Mouse (Mus musculus) midbrain, embryonic 13.5 days (tissue): ENCODE data around the gene Sf1. TPM values are rescaled to one million over a fixed set of nuclear protein-coding genes. Genes with fewer than 3 reads are reported as not detected.
A peak's percentile ranks its signal among the peaks of the same experiment; 100 is the strongest.

Experiments
- ATAC-seq: fragments of 200-750 bp; cut with Nextera tagmentation; 2 replicates; pipeline ENCODE4 v1.8.0; 2017; ENCODE audit warnings: mild to moderate bottlenecking, moderate TSS enrichment, moderate library complexity
- H3K27ac ChIP-seq: fragments of 300-500 bp; sonication (generic); 2 replicates; pipeline ENCODE4 v1.5.1; 2015; ENCODE audit warnings: inconsistent platforms, mild to moderate bottlenecking, moderate library complexity
- H3K27me3 ChIP-seq: fragments of 300-500 bp; sonication (generic); 2 replicates; pipeline ENCODE4 v1.6.1; 2015; ENCODE audit warnings: mild to moderate bottlenecking, inconsistent platforms
- H3K36me3 ChIP-seq: fragments of 300-500 bp; sonication (generic); 2 replicates; pipeline ENCODE4 v1.6.1; 2015; ENCODE audit warnings: mild to moderate bottlenecking, inconsistent platforms
- H3K4me1 ChIP-seq: fragments of 300-500 bp; sonication (generic); replicated peaks from 2 replicates; pipeline ENCODE4 v1.6.1; 2015; ENCODE audit warnings: inconsistent platforms
- H3K4me2 ChIP-seq: fragments of 300-500 bp; sonication (generic); replicated peaks from 2 replicates; pipeline ENCODE4 v1.6.1; 2015; ENCODE audit warnings: moderate library complexity, mild to moderate bottlenecking, inconsistent platforms
- H3K4me3 ChIP-seq: fragments of 300-500 bp; sonication (generic); replicated peaks from 2 replicates; pipeline ENCODE4 v1.5.1; 2015; ENCODE audit warnings: mild to moderate bottlenecking, inconsistent platforms
- H3K9ac ChIP-seq: fragments of 300-500 bp; sonication (generic); replicated peaks from 2 replicates; pipeline ENCODE4 v1.6.1; 2015; ENCODE audit warnings: mild to moderate bottlenecking, inconsistent platforms
- H3K9me3 ChIP-seq: fragments of 300-500 bp; sonication (generic); 2 replicates; pipeline ENCODE4 v1.6.1; 2016; ENCODE audit warnings: mild to moderate bottlenecking, inconsistent platforms
- WGBS: fragments of 180-500 bp; shearing (Covaris S2); methylation state at CpG from one replicate; pipeline ENCODE4 v1.1.7; 2015; 5-methylcytosine and 5-hydroxymethylcytosine counted together
- polyA plus RNA-seq: library from polyadenylated mRNA; unstranded; fragments of >200 nt; fragmentation: Nextera tagmentation; extraction: Ambion mirVana; gene quantifications from 2 replicates; pipeline ENCODE4 v1.2.1, GENCODE M21; 2015

Gene Sf1
- polyA plus RNA-seq, 1 experiment from 2014 or later = 128 TPM

- H3K4me3 ChIP-seq = peak overlapping the region; percentile 99
- H3K36me3 ChIP-seq = peaks cover 45% of the 10 kb centered on the region
- peak overlapping the region; percentile 97 for H3K4me2 ChIP-seq
- H3K9me3 ChIP-seq = no peaks in the 10 kb centered on the region
- no peak for ATAC-seq
- peak overlapping the region; percentile 99 for H3K9ac ChIP-seq
- H3K27me3 ChIP-seq = no peaks in the 10 kb centered on the region
- H3K4me1 ChIP-seq = peaks cover 41% of the 10 kb centered on the region
- under 1% methylated on average over 55 of the region's 55 CpGs for WGBS
- H3K27ac ChIP-seq = peak overlapping the region; percentile 99
Measured at GRCm38 (mm10) chr19:6364317-6364725, 831 bp downstream of the Sf1 start.

- ATAC-seq = no peak
- peaks cover 41% of the 10 kb centered on the region for H3K4me1 ChIP-seq
- H3K27ac ChIP-seq = peak overlapping the region; percentile 99; the same call in 1 of the 2 replicates
- WGBS = 11% methylated on average over 2 of the region's 2 CpGs
- peaks cover 49% of the 10 kb centered on the region for H3K36me3 ChIP-seq
- H3K4me3 ChIP-seq = peak overlapping the region; percentile 99
- no peaks in the 10 kb centered on the region for H3K9me3 ChIP-seq
- peak overlapping the region; percentile 99 for H3K9ac ChIP-seq
- peak overlapping the region; percentile 97 for H3K4me2 ChIP-seq
- no peaks in the 10 kb centered on the region for H3K27me3 ChIP-seq
Measured at GRCm38 (mm10) chr19:6364842-6365241, 1.4 kb downstream of the Sf1 start.

- peaks cover 93% of the 10 kb centered on the region for H3K36me3 ChIP-seq
- H3K4me3 ChIP-seq = no peak overlapping the region
- no peak for ATAC-seq
- peaks cover 27% of the 10 kb centered on the region for H3K4me1 ChIP-seq
- WGBS = 95% methylated on average over 2 of the region's 2 CpGs
- H3K9ac ChIP-seq = no peak overlapping the region
- H3K27me3 ChIP-seq = no peaks in the 10 kb centered on the region
- H3K4me2 ChIP-seq = no peak overlapping the region
- no peaks in the 10 kb centered on the region for H3K9me3 ChIP-seq
- no peak overlapping the region for H3K27ac ChIP-seq
Measured at GRCm38 (mm10) chr19:6370175-6370574, 6.7 kb downstream of the Sf1 start.

- no peak overlapping the region for H3K4me3 ChIP-seq
- H3K9ac ChIP-seq = no peak overlapping the region
- 92% methylated on average over 3 of the region's 3 CpGs for WGBS
- peaks cover 95% of the 10 kb centered on the region for H3K36me3 ChIP-seq
- H3K27ac ChIP-seq = no peak overlapping the region
- peaks cover 12% of the 10 kb centered on the region for H3K4me1 ChIP-seq
- no peaks in the 10 kb centered on the region for H3K9me3 ChIP-seq
- no peaks in the 10 kb centered on the region for H3K27me3 ChIP-seq
- ATAC-seq = no peak
- no peak overlapping the region for H3K4me2 ChIP-seq
Measured at GRCm38 (mm10) chr19:6372433-6372832, 8.9 kb downstream of the Sf1 start.

- 65% methylated on average over 12 of the region's 12 CpGs for WGBS
- ATAC-seq = 0 out of 2 replicates have a peak, but pooled peaks have one; percentile 12
- no peak overlapping the region for H3K4me3 ChIP-seq
Measured at GRCm38 (mm10) chr19:6373539-6374400, 10.3 kb downstream of the Sf1 start.

GRCm38 (mm10) chr19:6374571-6374970 is 11.1 kb downstream of the Sf1 start:
- Histone ChIP-seq H3K27ac (no peak overlapping the region), H3K4me3 (no peak overlapping the region), H3K36me3 (peaks cover 96% of the 10 kb centered on the region), H3K9ac (no peak overlapping the region), H3K4me1 (peaks cover 13% of the 10 kb centered on the region), H3K9me3 (no peaks in the 10 kb centered on the region), H3K27me3 (no peaks in the 10 kb centered on the region), H3K4me2 (no peak overlapping the region)
- WGBS = 95% methylated on average over 10 of the region's 10 CpGs
- ATAC-seq = no peak

More at GRCm38 (mm10) chr19:6373539-6374400, 10.3 kb downstream of the Sf1 start:
- Histone ChIP-seq H3K4me1 (peaks cover 13% of the 10 kb centered on the region), H3K27ac (no peak overlapping the region), H3K27me3 (no peaks in the 10 kb centered on the region), H3K9me3 (no peaks in the 10 kb centered on the region), H3K9ac (no peak overlapping the region), H3K36me3 (peaks cover 95% of the 10 kb centered on the region), H3K4me2 (no peak overlapping the region)

- peaks cover 13% of the 10 kb centered on the region for H3K4me1 ChIP-seq
- peaks cover 88% of the 10 kb centered on the region for H3K36me3 ChIP-seq
- ATAC-seq = peak; percentile 56
- H3K4me2 ChIP-seq = no peak overlapping the region
- no peak overlapping the region for H3K27ac ChIP-seq
- H3K9ac ChIP-seq = no peak overlapping the region
- WGBS = 91% methylated on average over 41 of the region's 42 CpGs
- H3K27me3 ChIP-seq = no peaks in the 10 kb centered on the region
- H3K9me3 ChIP-seq = no peaks in the 10 kb centered on the region
- no peak overlapping the region for H3K4me3 ChIP-seq
Measured at GRCm38 (mm10) chr19:6375423-6376254, 12.1 kb downstream of the Sf1 start.

GRCm38 (mm10) chr19:6376255-6376564 is 12.7 kb downstream of the Sf1 start:
- H3K4me1 ChIP-seq = peaks cover 13% of the 10 kb centered on the region
- no peaks in the 10 kb centered on the region for H3K9me3 ChIP-seq
- ATAC-seq = no peak
- H3K36me3 ChIP-seq = peaks cover 86% of the 10 kb centered on the region
- no peak overlapping the region for H3K4me3 ChIP-seq
- 69% methylated on average over 14 of the region's 14 CpGs for WGBS
- no peak overlapping the region for H3K9ac ChIP-seq
- H3K27ac ChIP-seq = no peak overlapping the region; the same call in 1 of the 2 replicates
- H3K27me3 ChIP-seq = no peaks in the 10 kb centered on the region
- no peak overlapping the region for H3K4me2 ChIP-seq

GRCm38 (mm10) chr19:6376643-6377042 is 13.2 kb downstream of the Sf1 start:
- no peak for ATAC-seq
- Histone ChIP-seq H3K4me2 (no peak overlapping the region), H3K27me3 (no peaks in the 10 kb centered on the region), H3K27ac (no peak overlapping the region; the same call in 1 of the 2 replicates), H3K36me3 (peaks cover 82% of the 10 kb centered on the region), H3K4me1 (peaks cover 13% of the 10 kb centered on the region), H3K4me3 (no peak overlapping the region), H3K9me3 (no peaks in the 10 kb centered on the region), H3K9ac (no peak overlapping the region)
- WGBS = 76% methylated on average over 2 of the region's 2 CpGs

GRCm38 (mm10) chr19:6377327-6378040 is 14.0 kb downstream of the Sf1 start:
- no peaks in the 10 kb centered on the region for H3K9me3 ChIP-seq
- WGBS = 52% methylated on average over 11 of the region's 11 CpGs
- no peak overlapping the region for H3K4me2 ChIP-seq
- peak overlapping the region; percentile 26 for H3K27ac ChIP-seq
- no peaks in the 10 kb centered on the region for H3K27me3 ChIP-seq
- H3K4me1 ChIP-seq = peaks cover 13% of the 10 kb centered on the region
- ATAC-seq = no peak
- no peak overlapping the region for H3K4me3 ChIP-seq
- H3K36me3 ChIP-seq = peaks cover 73% of the 10 kb centered on the region
- no peak overlapping the region for H3K9ac ChIP-seq

- WGBS = 94% methylated on average over 9 of the region's 9 CpGs
- no peaks in the 10 kb centered on the region for H3K9me3 ChIP-seq
- H3K4me2 ChIP-seq = no peak overlapping the region
- no peak overlapping the region for H3K9ac ChIP-seq
- no peak overlapping the region for H3K27ac ChIP-seq
- peaks cover 42% of the 10 kb centered on the region for H3K36me3 ChIP-seq
- H3K27me3 ChIP-seq = no peaks in the 10 kb centered on the region
- no peak for ATAC-seq
- no peak overlapping the region for H3K4me3 ChIP-seq
- H3K4me1 ChIP-seq = peaks cover 31% of the 10 kb centered on the region
Measured at GRCm38 (mm10) chr19:6380411-6381166, 17.1 kb downstream of the Sf1 start.
